Mouse (Mus musculus) lung, embryonic 16.5 days (tissue): ENCODE measurements at regions not wholly inside any gene's neighbourhood (a gene's known extent, or its start where the extent isn't known, plus 50 kb on each side); places are given as distances from the start of the nearest gene placed in this dataset.

Experiments used
- ATAC-seq: fragments of 200-750 bp; cut with Nextera tagmentation; 2 replicates; pipeline ENCODE4 v1.8.0; 2017; ENCODE audit warnings: low read depth, mild to moderate bottlenecking, moderate library complexity
- H3K27ac ChIP-seq: fragments of 300-500 bp; sonication (generic); 2 replicates; pipeline ENCODE4 v1.5.1; 2014; ENCODE audit warnings: mild to moderate bottlenecking, control low read depth, low read length
- H3K27me3 ChIP-seq: fragments of 300-500 bp; sonication (generic); 2 replicates; pipeline ENCODE4 v1.6.1; 2014; ENCODE audit warnings: low read depth, low read length, mixed read lengths; ENCODE audit not compliant: control insufficient read depth, insufficient read depth
- H3K36me3 ChIP-seq: fragments of 300-500 bp; sonication (generic); 2 replicates; pipeline ENCODE4 v1.6.1; 2014; ENCODE audit warnings: low read length; ENCODE audit not compliant: control insufficient read depth, insufficient read depth
- H3K4me1 ChIP-seq: fragments of 300-500 bp; sonication (generic); replicated peaks from 2 replicates; pipeline ENCODE4 v1.6.1; 2014; ENCODE audit warnings: low read length, mixed read lengths; ENCODE audit not compliant: control insufficient read depth, insufficient read depth
- H3K4me2 ChIP-seq: fragments of 300-500 bp; sonication (generic); 2 replicates; pipeline ENCODE4 v1.6.1; 2014; ENCODE audit warnings: low read depth, low read length, control low read depth
- H3K4me3 ChIP-seq: fragments of 300-500 bp; sonication (generic); 2 replicates; pipeline ENCODE4 v1.5.1; 2014; ENCODE audit warnings: mild to moderate bottlenecking, low read length, control low read depth
- H3K9ac ChIP-seq: fragments of 300-500 bp; sonication (generic); 2 replicates; pipeline ENCODE4 v1.6.1; 2014; ENCODE audit warnings: low read length, control low read depth
- H3K9me3 ChIP-seq: fragments of 300-500 bp; sonication (generic); 2 replicates; pipeline ENCODE4 v1.6.1; 2016; ENCODE audit warnings: low read length; ENCODE audit not compliant: control insufficient read depth
- WGBS: fragments of 180-500 bp; shearing (Covaris S2); extraction: QIAGEN DNeasy Blood & Tissue Kit; methylation state at CpG from one replicate; pipeline ENCODE4 v1.1.7; 2014; 5-methylcytosine and 5-hydroxymethylcytosine counted together

DNA sequence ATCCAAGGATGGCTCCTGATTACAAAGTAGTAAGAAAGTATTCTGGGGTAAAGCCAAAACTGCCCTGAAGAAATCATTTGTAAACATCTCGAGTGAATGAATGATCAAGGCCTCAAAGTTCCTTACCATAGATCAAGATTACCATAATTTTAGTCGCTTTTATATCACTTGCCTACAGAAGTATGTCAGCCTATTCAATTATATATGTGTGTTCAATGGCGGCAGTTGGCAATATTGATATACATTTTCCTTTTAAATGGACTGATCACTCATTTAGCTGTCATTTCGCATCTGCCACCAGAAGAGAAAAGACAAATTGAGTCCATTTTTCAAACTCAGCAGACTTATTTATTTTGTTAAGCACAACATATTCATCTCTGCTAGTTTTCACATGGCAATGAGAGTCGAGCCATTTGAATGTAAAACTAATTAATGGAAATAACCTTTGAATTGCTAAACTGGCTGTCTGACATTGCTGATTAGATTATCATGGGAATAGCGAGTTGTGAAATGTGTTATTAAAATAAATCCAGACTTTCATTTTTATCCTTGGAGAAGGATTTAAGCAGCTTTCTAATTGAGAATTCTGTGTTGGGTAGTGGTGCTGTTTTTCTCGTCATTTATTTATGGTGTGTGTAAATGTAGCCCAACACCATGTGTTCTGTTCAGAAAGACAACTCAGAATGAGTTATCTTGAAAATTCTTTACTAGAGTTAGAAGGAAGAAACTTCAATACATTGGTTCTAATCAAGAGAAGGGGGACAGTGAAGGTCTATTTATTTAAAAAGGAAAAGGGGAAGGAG is 350.6 kb upstream of the Clec14a start:
- Histone ChIP-seq H3K27me3 (no peaks in the 10 kb centered on the region), H3K9me3 (no peaks in the 10 kb centered on the region), H3K36me3 (no peaks in the 10 kb centered on the region), H3K4me2 (no peak overlapping the region), H3K27ac (no peak overlapping the region), H3K9ac (no peak overlapping the region), H3K4me1 (no peaks in the 10 kb centered on the region), H3K4me3 (no peak overlapping the region)
- 70% methylated on average over 7 of the region's 7 CpGs for WGBS
- ATAC-seq = no peak

DNA sequence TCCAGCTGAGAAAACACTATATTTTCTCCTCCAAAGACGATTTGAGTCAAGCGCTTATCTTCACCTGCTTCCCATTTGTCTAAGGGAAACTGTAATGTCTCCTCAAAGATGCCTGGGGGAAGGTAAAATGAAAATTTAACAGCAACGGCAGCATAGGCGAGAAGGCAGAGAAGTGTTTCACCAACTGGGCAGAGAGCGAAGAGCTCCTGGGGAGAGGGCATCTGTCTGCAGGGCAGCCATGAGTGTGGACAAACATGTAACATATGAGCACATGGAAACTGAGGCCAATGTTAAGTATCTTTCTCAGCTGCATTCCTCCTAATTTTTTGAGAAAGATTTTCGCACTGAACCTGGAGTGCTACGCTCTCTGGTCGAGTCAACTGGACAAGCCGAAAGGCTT is 325.7 kb upstream of the Clec14a start:
- H3K9ac ChIP-seq = no peak overlapping the region
- no peaks in the 10 kb centered on the region for H3K4me1 ChIP-seq
- no peaks in the 10 kb centered on the region for H3K27me3 ChIP-seq
- no peak overlapping the region for H3K4me3 ChIP-seq
- no peak overlapping the region for H3K4me2 ChIP-seq
- no peak overlapping the region for H3K27ac ChIP-seq
- 82% methylated on average over 9 of the region's 9 CpGs for WGBS
- H3K9me3 ChIP-seq = no peaks in the 10 kb centered on the region
- no peak for ATAC-seq
- no peaks in the 10 kb centered on the region for H3K36me3 ChIP-seq

DNA sequence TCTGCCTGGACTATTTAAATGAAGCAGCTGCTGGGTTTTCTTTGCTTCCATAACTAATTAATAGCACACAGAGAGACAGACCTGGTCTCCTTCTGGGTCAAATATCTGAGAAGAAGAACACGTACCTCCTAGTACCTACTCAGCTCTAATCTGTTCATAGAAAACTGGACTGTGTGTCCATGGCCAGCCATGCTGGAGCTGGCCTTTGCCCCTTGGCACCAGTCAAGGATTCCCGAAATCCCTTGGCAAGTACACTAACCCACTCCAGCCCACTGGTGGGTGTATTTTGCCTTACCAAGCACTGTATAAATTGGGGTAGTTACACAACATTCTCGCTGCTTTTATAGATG is 322.4 kb upstream of the Clec14a start:
- no peak overlapping the region for H3K27ac ChIP-seq
- no peak for ATAC-seq
- H3K4me3 ChIP-seq = no peak overlapping the region
- no peaks in the 10 kb centered on the region for H3K36me3 ChIP-seq
- no peaks in the 10 kb centered on the region for H3K4me1 ChIP-seq
- H3K9ac ChIP-seq = no peak overlapping the region
- WGBS = 75% methylated on average over 3 of the region's 3 CpGs
- H3K27me3 ChIP-seq = no peaks in the 10 kb centered on the region
- no peak overlapping the region for H3K4me2 ChIP-seq
- no peaks in the 10 kb centered on the region for H3K9me3 ChIP-seq

DNA sequence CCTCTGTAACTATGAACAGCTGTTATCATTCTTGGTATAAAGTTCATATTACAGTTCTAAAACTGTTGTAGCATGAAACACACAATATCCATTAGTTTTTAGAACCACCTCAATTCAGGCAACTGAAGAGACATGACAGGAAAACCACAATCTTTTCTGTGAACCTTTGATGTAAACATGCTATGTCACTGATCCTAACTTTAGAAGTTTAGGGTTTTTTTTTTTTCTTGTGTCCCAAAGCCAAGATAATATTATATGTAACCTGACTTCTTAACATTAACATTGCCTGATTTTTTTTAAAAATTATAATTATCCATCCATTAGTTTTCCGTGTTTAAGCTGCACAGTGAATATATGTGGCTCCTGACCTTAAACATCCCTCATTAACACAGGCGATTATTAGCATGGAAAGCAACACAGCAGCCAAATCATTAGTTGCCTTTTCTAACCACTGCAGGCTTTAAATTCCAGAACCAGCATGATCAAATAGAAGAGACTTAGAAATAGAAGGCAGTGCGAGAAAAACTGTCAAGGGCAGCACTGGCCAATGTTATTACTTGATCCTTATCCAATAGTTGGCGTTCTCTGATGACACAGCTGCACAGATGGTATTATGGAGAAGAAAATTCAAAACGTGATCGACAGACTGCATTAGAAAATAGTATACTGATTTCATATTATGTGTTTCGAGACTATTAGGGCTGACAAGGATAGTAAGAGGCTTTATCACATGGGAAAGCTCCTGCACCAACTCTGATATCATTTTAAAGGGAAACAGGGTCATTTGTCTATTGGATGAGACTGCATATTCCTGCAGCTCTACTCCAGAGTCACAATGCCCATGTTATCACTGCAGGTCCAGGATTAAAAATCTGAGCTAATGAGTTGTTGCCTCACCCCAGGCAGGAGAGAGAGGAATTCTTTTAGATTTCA is 321.7 kb upstream of the Clec14a start:
- Histone ChIP-seq H3K4me2 (no peak overlapping the region), H3K27ac (no peak overlapping the region), H3K9me3 (no peaks in the 10 kb centered on the region), H3K36me3 (no peaks in the 10 kb centered on the region), H3K4me3 (no peak overlapping the region), H3K4me1 (no peaks in the 10 kb centered on the region), H3K27me3 (no peaks in the 10 kb centered on the region), H3K9ac (no peak overlapping the region)
- ATAC-seq = no peak
- WGBS = 68% methylated on average over 7 of the region's 7 CpGs

DNA sequence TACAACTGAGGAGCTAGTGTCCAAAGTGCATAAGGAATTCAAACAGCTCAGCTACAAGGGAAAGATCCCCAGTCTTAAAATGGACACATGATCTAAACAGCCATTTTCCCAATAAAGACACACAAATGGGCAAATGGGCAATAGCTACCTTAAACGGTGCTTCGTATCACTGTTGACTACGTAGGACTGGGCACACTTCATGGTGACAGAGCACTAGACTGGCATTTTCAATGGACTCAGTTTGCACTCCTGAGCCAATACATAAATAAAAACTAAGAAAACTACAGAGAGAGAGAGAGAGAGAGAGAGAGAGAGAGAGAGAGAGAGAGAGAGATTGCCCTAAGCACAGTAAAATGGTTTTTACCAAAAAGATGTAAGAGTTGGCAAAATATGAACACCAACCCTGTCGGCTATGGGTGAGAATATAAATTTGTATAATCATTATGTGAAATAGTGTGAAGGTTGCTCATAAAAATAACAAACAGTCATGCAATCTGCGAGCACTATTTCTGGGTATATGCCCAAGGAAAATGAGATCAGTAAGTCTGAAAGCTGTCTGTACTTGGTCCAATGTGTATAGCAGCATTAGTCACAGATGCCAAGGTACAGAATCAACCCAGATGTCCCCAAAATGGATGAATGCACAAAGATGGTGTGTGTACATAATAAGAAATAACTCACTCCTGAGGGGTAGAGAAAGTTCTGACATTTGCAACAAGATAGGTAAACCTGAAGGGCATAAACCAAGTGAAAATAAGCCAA is 312.9 kb upstream of the Clec14a start:
- Histone ChIP-seq H3K27me3 (no peaks in the 10 kb centered on the region), H3K9ac (no peak overlapping the region), H3K4me1 (no peaks in the 10 kb centered on the region), H3K4me3 (no peak overlapping the region), H3K27ac (no peak overlapping the region), H3K36me3 (no peaks in the 10 kb centered on the region), H3K4me2 (no peak overlapping the region), H3K9me3 (no peaks in the 10 kb centered on the region)
- WGBS = 87% methylated on average over 5 of the region's 5 CpGs
- no peak for ATAC-seq

DNA sequence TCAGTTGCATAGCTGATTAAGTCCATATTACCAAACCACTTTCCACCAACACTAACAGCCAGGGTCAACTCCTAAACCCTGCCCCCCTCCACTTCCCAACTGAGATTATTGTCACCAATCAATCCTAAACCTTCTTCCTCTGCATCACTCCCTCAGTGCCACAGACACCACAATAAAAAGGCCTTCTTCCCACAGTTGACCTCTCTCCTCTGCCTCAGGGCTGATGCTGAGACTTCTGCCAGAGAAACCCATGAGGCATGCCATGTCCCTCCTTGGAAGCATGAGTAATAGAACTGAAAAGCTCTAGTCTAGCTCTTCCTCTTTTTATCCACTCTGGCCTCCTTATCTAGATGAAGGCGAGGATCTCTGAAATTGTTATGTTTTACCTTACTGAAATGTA is 300.0 kb upstream of the Clec14a start:
- Histone ChIP-seq H3K9ac (no peak overlapping the region), H3K27me3 (no peaks in the 10 kb centered on the region), H3K36me3 (no peaks in the 10 kb centered on the region), H3K9me3 (no peaks in the 10 kb centered on the region), H3K4me3 (no peak overlapping the region), H3K4me2 (no peak overlapping the region), H3K27ac (no peak overlapping the region), H3K4me1 (no peaks in the 10 kb centered on the region)
- WGBS = 67% methylated on average over 1 of the region's 1 CpGs
- ATAC-seq = no peak

DNA sequence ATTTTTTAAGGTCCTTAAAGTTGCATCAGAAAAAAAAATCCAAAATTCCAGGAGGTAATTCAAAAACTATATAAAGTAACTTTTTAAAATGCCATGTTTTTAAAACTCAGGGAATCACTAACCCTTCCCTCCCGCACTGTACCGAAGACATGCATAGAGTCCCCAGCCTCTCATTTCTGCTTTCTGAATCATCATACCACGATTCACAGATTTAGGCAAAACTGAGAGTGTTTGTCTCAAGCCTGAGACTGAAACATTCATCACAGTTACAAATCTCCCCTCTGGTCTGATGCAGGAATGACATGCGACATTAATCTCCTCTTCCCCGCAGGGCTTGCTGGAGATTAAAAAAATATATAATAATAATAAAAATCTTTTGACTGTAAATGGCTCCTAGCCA is 291.8 kb upstream of the Clec14a start:
- Histone ChIP-seq H3K4me2 (no peak overlapping the region), H3K36me3 (no peaks in the 10 kb centered on the region), H3K27me3 (no peaks in the 10 kb centered on the region), H3K9ac (no peak overlapping the region), H3K4me1 (peaks cover 5% of the 10 kb centered on the region), H3K27ac (no peak overlapping the region), H3K4me3 (no peak overlapping the region), H3K9me3 (no peaks in the 10 kb centered on the region)
- ATAC-seq = no peak
- WGBS = 63% methylated on average over 5 of the region's 5 CpGs

DNA sequence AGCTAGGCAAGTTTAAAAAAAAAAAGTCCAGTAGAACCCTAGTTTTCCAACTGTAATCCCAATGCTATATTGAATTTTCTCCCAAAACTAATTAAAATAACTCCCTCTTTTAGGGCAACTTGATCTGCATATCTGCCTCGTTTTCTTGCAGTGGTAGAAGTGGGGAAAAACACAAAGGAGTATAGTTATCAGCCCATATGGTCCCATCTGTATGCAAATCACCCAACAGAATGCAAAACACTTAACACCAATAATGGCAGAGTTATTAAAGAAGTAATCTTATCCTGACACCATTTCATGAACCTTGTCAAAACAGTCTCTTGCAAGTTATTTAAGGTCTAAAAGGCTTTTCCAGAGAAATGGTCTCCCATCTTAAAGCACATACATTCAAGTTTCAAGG is 290.7 kb upstream of the Clec14a start:
- H3K9me3 ChIP-seq = no peaks in the 10 kb centered on the region
- ATAC-seq = no peak
- 52% methylated on average over 1 of the region's 1 CpGs for WGBS
- no peak overlapping the region for H3K4me2 ChIP-seq
- no peak overlapping the region for H3K4me3 ChIP-seq
- H3K4me1 ChIP-seq = peaks cover 5% of the 10 kb centered on the region
- no peaks in the 10 kb centered on the region for H3K27me3 ChIP-seq
- H3K9ac ChIP-seq = no peak overlapping the region
- H3K27ac ChIP-seq = no peak overlapping the region
- no peaks in the 10 kb centered on the region for H3K36me3 ChIP-seq

DNA sequence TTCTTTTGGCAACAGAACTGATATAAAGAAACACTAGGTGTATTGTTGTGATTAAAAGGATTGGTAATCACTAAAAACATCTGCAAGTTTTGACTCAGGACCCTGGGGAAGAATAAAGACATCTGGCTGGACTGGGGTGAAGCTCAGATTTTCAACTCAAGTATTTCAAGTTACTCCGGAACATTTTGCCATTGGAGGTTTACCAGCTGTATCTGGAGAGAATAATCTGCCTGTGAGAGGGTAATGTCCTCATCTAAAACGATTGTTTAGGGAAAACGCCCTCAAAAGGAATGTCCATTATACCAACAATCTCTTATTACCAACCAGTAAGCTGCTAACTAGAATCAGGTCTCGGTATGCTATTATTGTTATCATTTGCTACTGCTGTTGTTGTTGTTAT is 288.2 kb upstream of the Clec14a start:
- 54% methylated on average over 4 of the region's 4 CpGs for WGBS
- ATAC-seq = no peak
- Histone ChIP-seq H3K27ac (no peak overlapping the region), H3K4me3 (no peak overlapping the region), H3K4me1 (peaks cover 5% of the 10 kb centered on the region), H3K9me3 (no peaks in the 10 kb centered on the region), H3K9ac (no peak overlapping the region), H3K27me3 (no peaks in the 10 kb centered on the region), H3K4me2 (no peak overlapping the region), H3K36me3 (no peaks in the 10 kb centered on the region)
